Mouse (Mus musculus) NIH3T3 (cell line): ENCODE measurements around the gene Mdga2.

Experiments used
- DNase-seq: peaks from one replicate; pipeline ENCODE4 v3.0.0-alpha.2; 2012; ENCODE audit warnings: low read depth

Gene Mdga2

DNA sequence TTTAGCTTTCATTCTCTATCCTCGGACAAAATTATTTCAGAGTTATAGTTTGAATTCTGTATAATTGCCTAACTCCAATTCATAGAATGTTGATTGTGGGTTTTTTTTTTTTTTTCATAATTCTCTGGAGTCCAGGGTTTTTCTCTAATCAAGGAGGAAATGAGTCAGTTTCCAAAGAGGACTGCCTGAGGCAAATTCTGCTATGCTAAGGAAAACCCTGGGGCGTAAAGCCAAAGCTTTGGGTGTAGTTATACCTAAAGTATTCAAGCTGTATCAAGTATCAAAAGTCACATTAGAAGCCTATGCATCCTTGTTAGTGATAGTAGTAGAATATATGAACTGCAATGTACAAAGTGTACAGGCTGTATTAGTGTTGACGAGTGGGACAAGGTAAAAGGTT lies 519.6 kb downstream of the Mdga2 start:
- DNase-seq, result no peak

DNA sequence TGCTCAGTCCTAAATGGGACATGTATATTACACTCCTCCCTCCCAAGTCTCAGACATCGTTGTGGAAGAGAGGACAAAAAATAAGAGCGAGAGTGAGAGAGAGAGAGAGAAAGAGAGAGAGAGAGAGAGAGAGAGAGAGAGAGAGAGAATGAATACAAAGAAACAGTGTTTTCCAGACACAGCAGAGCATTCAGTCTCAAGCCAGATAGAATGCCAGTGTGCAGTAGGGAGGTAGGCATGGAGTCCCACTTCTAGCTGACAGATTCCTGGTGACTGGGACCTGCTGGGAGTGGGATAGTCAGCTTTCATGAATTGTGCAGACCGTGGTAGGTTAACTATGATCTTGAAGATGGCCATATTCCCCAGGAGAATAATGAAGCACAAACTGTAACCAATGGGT lies 542.8 kb downstream of the Mdga2 start:
- no peak for DNase-seq

DNA sequence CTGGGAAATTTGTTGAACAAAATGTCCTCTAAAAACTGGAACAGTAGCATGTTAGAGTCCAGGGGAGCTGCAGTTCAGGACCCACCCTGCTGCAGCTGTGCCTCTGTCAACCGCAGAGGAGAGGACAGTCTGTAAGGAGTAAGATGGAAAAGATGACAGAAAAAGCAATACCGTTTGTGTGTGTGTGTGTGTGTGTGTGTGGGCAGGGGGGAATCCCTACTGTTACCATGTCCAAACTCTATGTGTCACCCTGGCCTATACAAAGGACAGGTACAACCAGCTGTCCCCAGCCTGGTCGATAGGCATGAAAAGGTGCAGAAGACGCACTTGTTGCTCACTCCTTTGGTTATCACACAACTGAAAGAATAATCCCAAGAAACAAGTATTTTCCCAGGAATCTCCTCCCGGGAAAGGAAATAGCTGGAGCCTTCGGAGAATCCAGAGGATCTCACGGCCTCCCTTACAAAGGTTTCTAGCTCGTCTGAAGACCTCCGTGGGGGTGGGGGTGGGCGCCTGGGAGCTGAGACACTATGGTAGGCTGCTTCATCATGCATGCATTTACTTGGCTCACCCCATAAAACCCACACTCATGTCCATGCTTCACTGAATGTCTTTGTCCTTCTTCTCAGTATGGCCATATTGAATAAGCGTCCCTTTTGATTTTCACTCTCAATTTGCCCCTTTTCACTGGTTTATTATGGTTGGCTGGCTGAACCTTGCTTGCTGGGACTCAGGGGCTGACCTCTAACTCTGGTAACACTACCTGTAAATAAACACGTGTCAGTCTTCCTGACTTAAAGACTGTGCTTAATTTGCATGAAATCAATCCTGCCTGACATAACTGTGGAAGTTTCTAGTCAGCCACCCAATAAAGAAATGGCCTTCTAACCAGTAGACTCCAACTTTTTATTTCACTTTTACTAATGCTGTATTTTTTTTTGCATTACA lies 573.5 kb downstream of the Mdga2 start:
- no peak for DNase-seq

DNA sequence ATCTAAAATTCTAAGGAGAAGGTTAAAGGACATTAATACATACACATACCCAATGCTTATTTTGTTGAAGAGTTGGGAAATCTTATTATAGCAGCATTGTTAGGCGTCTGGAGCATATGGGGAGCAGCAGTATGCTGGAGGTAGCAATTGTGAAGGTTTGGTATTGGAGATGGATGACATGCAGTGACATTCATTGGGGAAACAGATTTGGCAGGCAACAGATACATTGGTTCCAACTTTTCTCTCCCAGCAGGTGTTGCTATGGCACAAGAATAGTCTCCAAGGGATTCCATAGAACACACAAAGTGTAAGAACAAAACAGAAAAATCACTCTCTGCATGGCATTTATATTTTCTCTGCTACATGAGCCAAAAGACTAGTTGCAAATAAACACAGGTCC lies 581.9 kb downstream of the Mdga2 start:
- DNase-seq, result no peak

DNA sequence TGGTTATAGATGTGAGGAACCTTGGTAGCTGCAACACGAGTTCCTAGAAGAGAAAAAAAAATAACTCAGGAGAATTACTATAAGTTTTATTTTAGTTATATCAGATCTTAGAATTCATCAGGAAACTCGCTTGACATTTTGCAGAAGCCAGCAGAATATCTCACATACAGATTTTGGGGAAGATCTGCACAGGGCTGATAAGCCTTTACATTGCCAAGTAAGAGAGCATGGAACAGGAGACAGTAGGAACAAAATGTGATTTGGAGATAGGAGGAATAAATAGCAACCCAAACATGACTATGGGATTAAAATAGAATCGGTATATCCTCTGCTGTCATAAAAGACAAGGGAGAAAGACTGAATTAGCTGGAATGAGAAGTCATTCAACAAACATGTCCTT lies 602.4 kb downstream of the Mdga2 start:
- DNase-seq, result no peak

DNA sequence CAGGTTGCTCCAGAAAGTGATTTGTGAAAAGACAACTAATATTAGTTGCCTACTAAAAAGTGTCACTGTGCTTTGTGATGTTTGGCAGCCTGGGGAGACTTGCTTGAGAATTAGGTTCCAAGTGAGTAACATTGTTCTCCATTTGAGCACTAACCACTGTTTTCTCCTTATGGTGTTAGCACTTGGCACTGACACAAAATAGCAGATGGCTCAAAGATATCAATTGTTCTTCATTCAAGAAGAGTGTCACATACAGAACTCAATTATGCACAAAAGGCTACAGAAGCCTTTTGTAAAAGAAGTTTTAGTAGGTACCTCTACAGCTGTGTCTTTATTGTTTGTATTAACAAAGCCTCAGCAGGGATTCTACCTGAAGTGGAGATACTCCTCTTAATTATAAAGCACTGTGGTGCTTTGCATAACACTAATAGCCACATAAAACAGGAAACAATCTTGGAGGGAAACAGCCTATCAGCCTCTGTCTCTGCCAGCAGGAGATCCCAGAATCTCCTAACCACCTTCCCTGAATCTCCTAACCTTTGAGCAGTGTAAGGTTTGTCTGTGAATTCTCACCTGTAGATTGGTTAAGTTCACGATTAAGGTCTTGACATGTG lies 630.6 kb downstream of the Mdga2 start:
- no peak for DNase-seq

DNA sequence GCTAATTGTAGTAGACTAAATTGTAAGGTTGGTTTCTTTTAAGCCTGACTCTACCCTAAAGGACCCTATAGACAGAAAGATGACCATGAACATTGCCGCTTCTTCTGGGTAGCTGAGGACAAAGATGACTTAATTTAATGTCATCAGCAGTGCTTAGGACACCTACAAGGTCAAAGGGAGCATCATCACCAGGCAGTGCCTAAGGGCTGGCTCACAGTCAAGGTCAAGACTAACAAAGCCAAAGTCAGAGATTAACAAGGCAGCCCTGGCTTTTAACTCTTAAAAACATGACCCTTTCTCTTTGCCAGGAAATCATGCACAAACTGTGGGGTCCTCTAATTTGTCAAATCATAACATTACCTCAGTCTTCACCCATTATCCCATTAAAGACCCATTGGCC lies 657.0 kb downstream of the Mdga2 start:
- no peak for DNase-seq

DNA sequence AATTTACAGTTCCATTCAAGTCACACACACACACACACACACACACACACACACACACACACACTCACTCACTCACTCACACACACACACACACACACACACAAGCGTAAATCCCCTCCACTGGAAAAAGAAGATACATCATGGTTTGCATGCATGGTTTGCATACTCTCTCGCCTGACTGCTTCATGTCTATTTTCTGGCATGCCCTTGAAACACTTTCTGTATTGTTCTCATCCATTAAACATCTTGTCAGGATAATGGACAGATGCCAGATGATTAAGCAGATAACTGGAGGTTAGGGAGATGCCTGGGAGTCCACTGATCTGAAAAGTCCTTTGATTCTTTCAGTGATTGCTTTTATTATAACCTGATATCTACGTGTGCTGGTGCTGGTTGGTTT lies 665.5 kb downstream of the Mdga2 start:
- DNase-seq, result no peak

DNA sequence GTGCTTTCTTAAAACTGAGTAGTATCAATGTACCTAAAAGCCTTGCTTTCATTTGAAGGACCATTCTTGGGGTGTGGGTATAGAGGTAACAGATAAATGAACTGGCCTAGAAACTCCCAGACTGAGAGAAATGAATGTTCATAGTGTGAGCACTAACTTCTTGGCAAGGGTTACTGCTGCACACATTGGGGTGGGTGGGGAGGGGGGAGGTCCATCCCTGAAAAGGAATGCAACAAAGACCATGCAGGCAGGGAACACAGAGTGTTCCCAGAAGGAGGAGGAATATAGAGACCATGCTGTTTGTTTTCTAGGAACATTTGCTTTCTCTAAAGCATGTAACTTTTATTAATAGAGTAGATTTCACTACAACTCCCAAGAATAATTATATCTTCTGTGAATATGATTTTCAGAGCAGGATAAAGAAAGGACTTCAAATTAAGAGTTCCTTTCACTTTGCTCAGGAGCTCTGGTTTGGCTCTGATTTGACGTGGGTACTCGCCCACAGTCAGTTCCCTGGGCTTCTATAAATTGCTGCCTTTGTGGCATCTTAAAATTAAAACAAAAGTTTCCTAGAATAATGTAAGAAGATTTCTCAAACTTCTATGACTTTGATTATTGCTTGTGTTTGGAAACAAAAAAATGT lies 666.0 kb downstream of the Mdga2 start:
- DNase-seq, result no peak

DNA sequence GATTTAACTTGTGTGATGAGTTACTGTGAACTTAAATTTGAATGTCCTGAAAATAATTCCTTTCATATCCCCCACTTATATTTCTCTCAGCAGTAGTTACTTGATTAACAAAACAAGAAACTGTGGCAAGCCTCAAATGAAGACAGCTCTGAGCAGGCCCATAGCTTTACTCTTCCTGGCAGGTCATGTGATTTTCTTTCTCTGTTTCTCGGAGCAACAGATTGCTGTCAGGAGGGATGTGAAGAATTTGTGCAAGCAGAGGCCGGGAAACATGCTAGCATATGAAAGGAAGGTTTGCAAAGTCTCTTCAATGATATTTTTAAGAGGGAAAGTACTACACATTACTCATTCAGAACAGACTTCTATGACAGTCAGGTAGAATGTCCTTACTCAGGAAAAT lies 697.4 kb downstream of the Mdga2 start:
- no peak for DNase-seq

DNA sequence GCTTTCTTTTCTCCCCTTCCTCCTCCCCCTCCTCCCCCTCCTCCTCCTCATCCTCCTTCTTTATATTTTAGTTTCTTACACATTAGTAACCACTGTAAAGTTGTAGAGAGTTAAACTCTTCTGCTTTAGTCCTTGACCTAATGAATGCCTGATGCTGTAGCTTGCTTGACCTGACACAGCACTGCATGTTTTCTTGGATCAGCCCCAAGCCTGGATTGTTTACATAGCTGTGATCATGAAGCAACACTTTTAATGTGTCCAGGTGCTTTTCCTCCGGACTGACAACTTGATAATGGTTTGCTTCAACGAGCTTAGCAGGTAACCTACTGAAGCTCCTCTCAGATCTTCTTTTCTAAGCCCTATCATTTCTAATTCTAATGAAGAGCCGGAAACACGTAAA lies 723.1 kb downstream of the Mdga2 start:
- DNase-seq, result no peak

DNA sequence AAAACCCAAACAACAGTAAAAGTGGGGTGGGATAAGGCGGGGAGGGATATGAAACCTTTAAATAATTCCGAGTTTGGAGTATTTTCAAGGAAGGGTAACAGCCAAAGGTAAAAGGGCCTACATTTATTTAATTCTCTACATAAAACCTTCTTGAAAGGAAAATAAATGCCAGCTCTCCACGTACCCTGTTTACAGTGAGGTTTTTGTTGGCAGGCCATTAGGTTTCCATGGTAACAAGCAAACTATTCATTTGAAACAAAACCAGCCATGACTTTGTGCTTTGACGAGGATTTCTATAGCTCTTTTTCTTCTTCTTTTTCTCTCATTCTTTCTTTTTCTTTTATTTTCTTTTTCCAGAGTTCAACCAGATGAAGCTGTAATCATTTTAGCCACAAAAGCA lies 751.5 kb downstream of the Mdga2 start:
- DNase-seq, result no peak

DNA sequence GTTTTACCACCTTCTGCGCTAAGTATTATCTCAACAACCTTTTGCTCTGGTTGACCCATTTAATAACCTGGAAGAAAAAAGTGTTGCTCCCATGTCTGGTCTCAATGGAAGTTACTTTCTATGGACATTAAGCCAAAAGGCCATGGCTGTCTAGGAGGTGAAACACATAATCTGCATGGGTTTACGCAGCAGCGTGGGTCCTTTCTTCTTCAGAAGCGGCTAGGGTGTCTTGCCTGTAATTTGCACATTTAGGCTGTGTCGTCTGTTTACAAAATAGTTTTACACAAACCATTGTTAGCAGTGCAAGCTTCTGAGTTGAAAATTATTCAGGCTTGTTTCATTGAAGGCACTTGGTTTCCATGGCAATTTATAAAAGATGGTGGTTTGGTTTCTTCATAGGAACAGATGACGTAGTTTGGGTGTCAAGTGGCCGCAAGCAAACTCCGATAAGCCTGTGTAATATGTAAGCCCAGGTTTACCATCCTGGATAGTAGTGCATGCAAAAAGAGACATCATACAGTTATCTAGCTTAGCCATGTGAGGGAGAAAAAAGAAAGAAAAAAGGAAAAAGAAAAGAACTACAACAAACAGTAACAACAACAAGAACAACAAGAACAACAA lies 752.0 kb downstream of the Mdga2 start:
- no peak for DNase-seq

DNA sequence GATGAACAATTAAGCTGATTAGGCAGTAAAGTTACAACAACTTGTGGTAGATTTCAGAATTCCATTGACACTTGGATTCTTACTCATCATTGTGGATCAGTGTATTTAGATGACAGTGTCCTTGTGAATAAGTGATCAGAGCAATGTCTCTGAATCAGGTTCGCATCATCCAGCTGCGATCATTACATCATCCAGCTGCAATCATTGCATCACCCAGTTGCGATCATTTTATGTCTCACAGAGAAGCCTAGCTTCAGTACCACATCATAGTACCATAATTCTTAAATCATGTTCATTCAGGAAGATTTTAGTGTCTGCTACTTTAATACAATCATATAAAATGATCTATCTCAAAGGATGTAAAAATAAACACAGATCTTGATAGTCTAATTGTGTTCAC lies 756.8 kb downstream of the Mdga2 start:
- no peak for DNase-seq

DNA sequence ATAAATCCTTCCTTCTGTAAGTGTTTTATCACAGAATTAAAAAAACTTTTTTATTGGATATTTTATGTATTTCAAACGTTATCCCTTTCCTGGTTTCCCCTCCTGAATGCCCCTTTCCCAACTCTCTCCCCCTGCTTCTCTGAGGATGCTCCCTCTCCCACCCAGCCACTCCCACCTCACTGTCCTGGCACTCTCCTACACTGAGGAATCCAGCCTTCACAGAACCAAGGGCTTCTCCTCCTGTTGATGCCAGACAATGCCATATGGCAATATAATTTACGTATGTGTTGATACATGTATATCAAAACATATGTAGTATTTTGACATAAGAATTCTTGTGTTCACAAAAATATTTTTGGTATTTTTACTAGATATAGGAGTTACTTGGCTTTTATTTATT lies 779.0 kb downstream of the Mdga2 start:
- no peak for DNase-seq
